In genomic region chr4:12457978-12458597, GRCm38 (mm10) we compare ENCODE assay signal across 19 mouse cellular contexts.
A peak's percentile ranks its signal among the peaks of the same experiment; 100 is the strongest.
DNase-seq lines count a peak whose midpoint lies in the region; ATAC-seq lines count a peak whose summit lies in the region.
"Had no signal": no experiment of that assay in that cellular context is flagged by ENCODE, and none has a peak within 500 bp of the region (broad histone marks: within the 10 kb centered on the region; RNA-seq: fewer than 3 reads in every experiment).

No protein-coding gene starts in this region.

- no peak overlapping the region for H3K4me2 ChIP-seq in hindbrain, embryonic 14.5 days (replicated peaks)
- H3K4me2 ChIP-seq in hindbrain, embryonic 12.5 days (replicated peaks) = no peak overlapping the region
- no peak overlapping the region for H3K4me2 ChIP-seq in midbrain, embryonic 11.5 days
- H3K4me2 ChIP-seq: heart, embryonic 12.5 days had no signal

- DNase-seq in cerebellum, postnatal 10 days = peak; percentile 34 to 45
- no peak for DNase-seq in cerebellum, postnatal 4 days (ENCODE audit: low spot score in 2 of 2)
- DNase-seq in hindbrain, embryonic 14.5 days (ENCODE audit: low spot score) = peak; percentile 29
- peak; percentile 64 for DNase-seq in midbrain, embryonic 11.5 days (ENCODE audit: low spot score, missing footprints)
- DNase-seq in midbrain, embryonic 10.5 days (ENCODE audit: low spot score) = no peak
- DNase-seq in embryo, embryonic 10.5 days (ENCODE audit: low spot score) = peak; percentile 24
- DNase-seq in thymus, postnatal 4 days = no peak
- DNase-seq: adrenal gland, postnatal 25 days; gastrocnemius, postnatal 10 days; heart, postnatal 4 days; kidney, adult 11 months; lung, postnatal 14 days; thymus, postnatal 25 days had no signal

- no peaks in the 10 kb centered on the region for H3K9me3 ChIP-seq in hindbrain, embryonic 14.5 days (ENCODE audit: control insufficient read depth, low read length)
- H3K9me3 ChIP-seq in hindbrain, embryonic 12.5 days (replicated peaks) = no peaks in the 10 kb centered on the region
- no peaks in the 10 kb centered on the region for H3K9me3 ChIP-seq in midbrain, embryonic 11.5 days (ENCODE audit: control insufficient read depth, low read length)
- no peaks in the 10 kb centered on the region for H3K9me3 ChIP-seq in midbrain, embryonic 10.5 days (replicated peaks)
- H3K9me3 ChIP-seq: heart, embryonic 12.5 days had no signal

- no peak overlapping the region for H3K27ac ChIP-seq in hindbrain, embryonic 14.5 days
- H3K27ac ChIP-seq in hindbrain, embryonic 12.5 days = no peak overlapping the region
- no peak overlapping the region for H3K27ac ChIP-seq in midbrain, embryonic 11.5 days (ENCODE audit: low read depth, low read length)
- no peak overlapping the region for H3K27ac ChIP-seq in midbrain, embryonic 10.5 days (replicated peaks)
- H3K27ac ChIP-seq: liver, embryonic 14.5 days had no signal

- no peaks in the 10 kb centered on the region for H3K27me3 ChIP-seq in hindbrain, embryonic 14.5 days (ENCODE audit: control insufficient read depth, insufficient read depth, low read length)
- no peaks in the 10 kb centered on the region for H3K27me3 ChIP-seq in hindbrain, embryonic 12.5 days
- no peaks in the 10 kb centered on the region for H3K27me3 ChIP-seq in midbrain, embryonic 11.5 days (ENCODE audit: control insufficient read depth, insufficient read depth, low read length)
- no peaks in the 10 kb centered on the region for H3K27me3 ChIP-seq in midbrain, embryonic 10.5 days (ENCODE audit: low read depth, poor library complexity, severe bottlenecking)
- H3K27me3 ChIP-seq: heart, embryonic 12.5 days had no signal

- WGBS in hindbrain, embryonic 14.5 days = 81% methylated on average over 8 of the region's 8 CpGs
- WGBS in hindbrain, embryonic 12.5 days = 87% methylated on average over 8 of the region's 8 CpGs
- WGBS in midbrain, embryonic 11.5 days = 85% methylated on average over 8 of the region's 8 CpGs
- WGBS in midbrain, embryonic 10.5 days = 84% methylated on average over 8 of the region's 8 CpGs

- H3K4me1 ChIP-seq in hindbrain, embryonic 14.5 days (replicated peaks; ENCODE audit: control insufficient read depth, insufficient read depth, low read length) = peaks cover 7% of the 10 kb centered on the region; the same call in 1 of the 2 replicates
- peaks cover 6% of the 10 kb centered on the region; the same call in 1 of the 2 replicates for H3K4me1 ChIP-seq in hindbrain, embryonic 12.5 days
- H3K4me1 ChIP-seq in midbrain, embryonic 11.5 days (ENCODE audit: control insufficient read depth, insufficient read depth, low read length) = no peaks in the 10 kb centered on the region
- no peaks in the 10 kb centered on the region for H3K4me1 ChIP-seq in midbrain, embryonic 10.5 days

- no peaks in the 10 kb centered on the region for H3K36me3 ChIP-seq in hindbrain, embryonic 14.5 days (replicated peaks; ENCODE audit: control insufficient read depth, insufficient read depth)
- no peaks in the 10 kb centered on the region for H3K36me3 ChIP-seq in hindbrain, embryonic 12.5 days
- H3K36me3 ChIP-seq in midbrain, embryonic 11.5 days (ENCODE audit: control insufficient read depth, insufficient read depth, low read length) = no peaks in the 10 kb centered on the region
- H3K36me3 ChIP-seq in midbrain, embryonic 10.5 days = no peaks in the 10 kb centered on the region
- H3K36me3 ChIP-seq: heart, embryonic 12.5 days had no signal

- no peak overlapping the region for H3K4me3 ChIP-seq in hindbrain, embryonic 14.5 days (replicated peaks; ENCODE audit: low read length)
- H3K4me3 ChIP-seq in hindbrain, embryonic 12.5 days = no peak overlapping the region
- no peak overlapping the region for H3K4me3 ChIP-seq in midbrain, embryonic 11.5 days (ENCODE audit: low read depth, low read length)
- H3K4me3 ChIP-seq in midbrain, embryonic 10.5 days = no peak overlapping the region
- H3K4me3 ChIP-seq: erythroblast, embryonic 14.5 days; heart, embryonic 12.5 days had no signal

- no peak for ATAC-seq in hindbrain, embryonic 14.5 days (ENCODE audit: low FRiP score)
- ATAC-seq in hindbrain, embryonic 12.5 days (ENCODE audit: low FRiP score) = no peak
- no peak for ATAC-seq in midbrain, embryonic 11.5 days (ENCODE audit: low FRiP score)
- ATAC-seq: activated CD4-positive, CD25-positive, alpha-beta regulatory T cell, adult 4 months; forebrain, embryonic 16.5 days had no signal

- no peak overlapping the region for H3K9ac ChIP-seq in hindbrain, embryonic 14.5 days
- H3K9ac ChIP-seq in hindbrain, embryonic 12.5 days = no peak overlapping the region
- no peak overlapping the region for H3K9ac ChIP-seq in midbrain, embryonic 11.5 days (ENCODE audit: low read length)
- H3K9ac ChIP-seq: heart, embryonic 12.5 days; liver, embryonic 14.5 days had no signal

Comparison
In these comparisons a context has a peak if more than half of its experiments do, and no peak if none do; other contexts are left out.
1. DNase-seq: peak in cerebellum, postnatal 10 days (2 of 2), hindbrain, embryonic 14.5 days (single experiment), midbrain, embryonic 11.5 days (single experiment) and embryo, embryonic 10.5 days (single experiment); none in cerebellum, postnatal 4 days (0 of 2), midbrain, embryonic 10.5 days (single experiment) and thymus, postnatal 4 days (single experiment).